Mouse (Mus musculus): Measurements from ENCODE around the gene Rbfox1. TPM values are rescaled to one million over a fixed set of nuclear protein-coding genes. Genes with fewer than 3 reads are reported as not detected.
A peak's percentile ranks its signal among the peaks of the same experiment; 100 is the strongest.

Gene Rbfox1
- total RNA-seq, 2 experiments from 2014 or later: not detected

GRCm38 (mm10) chr16:7292985-7293805 lies 1408.0 kb downstream of the Rbfox1 start:
- no peak for ATAC-seq (ENCODE audit: poor library complexity, severe bottlenecking)

- ATAC-seq (ENCODE audit: poor library complexity, severe bottlenecking): no peak
Measured at GRCm38 (mm10) chr16:7302416-7302815, 1417.3 kb downstream of the Rbfox1 start.

GRCm38 (mm10) chr16:7329196-7329595 lies 1444.0 kb downstream of the Rbfox1 start:
- ATAC-seq (ENCODE audit: poor library complexity, severe bottlenecking): no peak

- no peak for ATAC-seq (ENCODE audit: poor library complexity, severe bottlenecking)
Measured at GRCm38 (mm10) chr16:7341186-7341585, 1456.0 kb downstream of the Rbfox1 start.

- ATAC-seq (ENCODE audit: poor library complexity, severe bottlenecking): no peak
Measured at GRCm38 (mm10) chr16:7345298-7345697, 1460.1 kb downstream of the Rbfox1 start.

GRCm38 (mm10) chr16:7346001-7346625 lies 1461.0 kb downstream of the Rbfox1 start:
- no peak for ATAC-seq (ENCODE audit: poor library complexity, severe bottlenecking)

- no peak for ATAC-seq (ENCODE audit: poor library complexity, severe bottlenecking)
Measured at GRCm38 (mm10) chr16:7347522-7348165, 1462.5 kb downstream of the Rbfox1 start.

- no peak for ATAC-seq (ENCODE audit: poor library complexity, severe bottlenecking)
Measured at GRCm38 (mm10) chr16:7352808-7353207, 1467.7 kb downstream of the Rbfox1 start.

- ATAC-seq (ENCODE audit: poor library complexity, severe bottlenecking): no peak
Measured at GRCm38 (mm10) chr16:7354116-7354515, 1469.0 kb downstream of the Rbfox1 start.

GRCm38 (mm10) chr16:7359043-7359442 lies 1473.9 kb downstream of the Rbfox1 start:
- ATAC-seq (ENCODE audit: poor library complexity, severe bottlenecking): no peak

- ATAC-seq (ENCODE audit: poor library complexity, severe bottlenecking): no peak
Measured at GRCm38 (mm10) chr16:7360706-7361105, 1475.6 kb downstream of the Rbfox1 start.

GRCm38 (mm10) chr16:7365878-7366277 lies 1480.7 kb downstream of the Rbfox1 start:
- ATAC-seq (ENCODE audit: poor library complexity, severe bottlenecking): no peak

GRCm38 (mm10) chr16:7374146-7374545 lies 1489.0 kb downstream of the Rbfox1 start:
- ATAC-seq (ENCODE audit: poor library complexity, severe bottlenecking): no peak

- no peak for ATAC-seq (ENCODE audit: poor library complexity, severe bottlenecking)
Measured at GRCm38 (mm10) chr16:7374674-7375073, 1489.5 kb downstream of the Rbfox1 start.

GRCm38 (mm10) chr16:7396101-7396500 lies 1510.9 kb downstream of the Rbfox1 start:
- ATAC-seq (ENCODE audit: poor library complexity, severe bottlenecking): no peak

GRCm38 (mm10) chr16:7404766-7405492 lies 1519.8 kb downstream of the Rbfox1 start:
- no peak for ATAC-seq (ENCODE audit: poor library complexity, severe bottlenecking)

GRCm38 (mm10) chr16:7407862-7408640 lies 1522.9 kb downstream of the Rbfox1 start:
- no peak for ATAC-seq (ENCODE audit: poor library complexity, severe bottlenecking)

GRCm38 (mm10) chr16:7419655-7420281 lies 1534.6 kb downstream of the Rbfox1 start:
- peak; percentile 91 for ATAC-seq (ENCODE audit: poor library complexity, severe bottlenecking)

- no peak for ATAC-seq (ENCODE audit: poor library complexity, severe bottlenecking)
Measured at GRCm38 (mm10) chr16:7425386-7426089, 1540.4 kb downstream of the Rbfox1 start.

All from megakaryocyte, adult 5-6 weeks (primary cell).